Mouse (Mus musculus) mouse embryonic stem cell (cell line): ENCODE data around the gene Dnm2.

ENCODE experiments used
- in situ Hi-C, 2 experiments: fragments of 300-500 bp; cut with MboI; formaldehyde crosslinking; loops; 1 replicate in 1 of 2; 3 replicates in 1 of 2; pipeline ENCODE4 v1.14.3; 2019 to 2020; ENCODE audit warnings: low sequenced_read_pairs in 2 of 2, low pct_unique_long_range_greater_than_20kb in 1 of 2, mixed read lengths in 1 of 2; ENCODE audit not compliant: unreplicated experiment in 1 of 2

The Dnm2 gene

DNA sequence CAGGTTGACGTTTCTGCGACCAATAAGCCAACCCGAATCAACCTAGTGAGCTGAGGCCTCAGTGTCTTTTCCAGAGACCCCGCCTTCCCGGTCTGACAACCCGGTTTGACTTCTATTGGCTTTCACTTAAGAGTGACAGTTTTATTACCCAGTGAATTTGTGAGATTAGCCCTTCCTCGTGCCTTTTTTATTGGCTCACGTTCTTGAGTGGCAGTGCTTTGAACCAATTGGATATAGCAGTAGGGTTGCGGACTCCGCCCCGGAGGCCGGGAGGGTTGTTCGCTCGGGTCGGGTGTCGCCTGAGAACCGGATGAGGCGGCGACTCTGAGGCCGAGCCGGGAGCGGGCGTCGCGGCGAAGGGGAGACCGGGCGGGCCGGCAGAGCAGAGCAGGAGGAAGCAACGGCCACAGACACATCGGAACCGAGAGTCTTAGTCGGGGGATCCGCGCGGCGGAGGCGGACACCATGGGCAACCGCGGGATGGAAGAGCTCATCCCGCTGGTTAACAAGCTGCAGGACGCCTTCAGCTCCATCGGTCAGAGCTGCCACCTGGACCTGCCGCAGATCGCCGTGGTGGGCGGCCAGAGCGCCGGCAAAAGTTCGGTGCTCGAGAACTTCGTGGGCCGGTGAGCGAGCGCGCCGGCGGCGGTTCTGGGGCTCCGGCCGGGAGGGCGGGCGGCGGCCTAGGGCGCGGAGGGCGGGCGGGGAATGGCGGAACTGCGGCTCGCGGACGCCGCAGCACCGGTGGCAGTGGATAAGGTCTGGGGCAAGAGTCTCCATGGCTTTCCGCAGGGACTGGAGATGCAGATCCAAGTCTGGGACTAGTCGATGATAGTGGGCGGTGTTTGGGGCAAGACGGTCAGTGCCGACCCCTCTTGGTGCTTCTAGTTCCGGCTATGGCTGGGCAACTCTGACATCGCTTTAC is at the start of gene Dnm2:
Gene Dnm2 (plus strand): TSS at position 278 of the 925 bp plus-strand sequence.
- in situ Hi-C loops: no loop called here

DNA sequence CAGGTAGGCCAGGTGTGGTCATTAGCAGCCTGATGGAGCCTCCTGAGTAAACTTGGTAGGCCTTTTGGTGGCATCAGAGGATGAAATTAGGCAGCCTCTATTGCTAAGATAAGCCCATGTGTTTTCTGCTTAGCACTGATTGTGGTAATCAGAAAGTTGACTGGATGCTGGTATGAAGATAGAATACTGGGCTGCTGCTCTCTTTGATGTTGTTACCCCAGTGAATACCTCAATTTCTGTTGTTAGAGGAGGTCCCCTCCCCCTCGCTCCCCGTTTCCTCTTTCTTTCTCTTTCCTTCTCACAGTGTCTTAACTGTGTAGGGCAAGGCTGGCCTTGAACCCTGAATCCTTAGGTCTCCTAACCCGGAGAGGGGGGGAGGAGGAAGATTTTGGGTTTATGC is 45.5 kb upstream of the Dnm2 start:
- in situ Hi-C loops: no loop called here

DNA sequence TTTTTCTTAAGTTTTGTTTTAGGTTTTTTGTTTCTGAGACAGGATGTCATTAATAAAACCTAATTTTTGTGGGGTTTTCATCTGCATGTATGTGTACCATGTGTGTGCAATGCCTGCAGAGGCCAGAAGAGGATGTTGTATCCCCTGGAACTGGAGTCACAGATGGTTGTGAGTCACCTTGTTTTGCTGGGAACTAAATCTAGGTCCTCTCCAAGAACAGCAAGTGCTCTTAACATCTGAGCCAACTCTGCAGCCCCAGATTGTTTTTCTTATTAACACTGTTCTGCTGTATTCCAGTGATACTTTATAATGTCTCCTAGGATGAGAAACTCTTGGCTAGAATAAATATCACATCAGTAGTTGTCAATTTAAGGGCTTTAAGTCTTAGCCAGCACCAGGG is 43.8 kb upstream of the Dnm2 start:
- in situ Hi-C loops: no loop called here

DNA sequence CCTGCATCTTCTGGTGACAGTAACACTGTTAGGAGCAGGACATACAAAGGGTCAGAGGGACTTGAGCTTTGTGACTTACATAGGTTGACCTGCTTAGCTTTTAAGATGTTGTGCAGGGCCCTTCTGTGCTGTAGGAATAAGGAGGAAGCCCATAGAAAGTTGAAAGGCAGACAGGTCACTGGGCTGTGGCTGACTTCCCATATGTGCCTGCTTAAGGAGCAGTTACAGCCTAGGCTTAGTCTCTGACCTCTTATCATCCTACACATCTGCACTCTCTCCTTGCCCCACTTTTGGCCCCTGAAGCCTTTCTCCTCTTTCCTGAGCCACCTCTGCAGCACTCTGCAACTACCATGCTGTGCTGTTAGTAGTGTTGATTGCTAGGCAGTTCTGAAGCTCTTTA is 40.7 kb upstream of the Dnm2 start:
- in situ Hi-C loops: no loop called here

DNA sequence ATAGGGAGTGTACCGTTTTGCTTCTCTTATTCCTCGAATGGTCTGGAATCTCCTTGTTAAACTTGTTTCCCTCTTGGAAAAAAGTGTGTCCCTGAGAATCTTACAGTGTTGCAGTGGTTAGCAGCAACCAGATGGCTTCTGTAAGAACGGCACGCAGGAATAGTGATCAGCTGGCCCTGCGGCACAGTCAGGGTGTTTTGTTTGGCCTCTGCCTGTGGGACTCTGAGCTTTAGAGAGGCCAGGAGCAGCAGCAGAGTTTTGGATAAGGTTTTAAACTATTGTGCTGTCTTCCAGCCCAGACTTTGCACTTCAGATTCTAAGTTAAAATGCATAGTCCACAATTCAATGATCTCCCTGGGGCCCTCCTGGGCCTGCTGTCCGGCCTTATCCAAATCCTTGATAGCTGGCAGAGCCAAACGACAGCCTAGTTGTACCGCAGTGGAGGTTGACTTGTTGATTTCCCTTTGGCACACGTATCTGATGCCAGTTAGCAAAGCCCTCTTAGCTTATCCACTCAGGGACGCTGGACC is 32.0 kb upstream of the Dnm2 start:
- in situ Hi-C loops: no loop called here

DNA sequence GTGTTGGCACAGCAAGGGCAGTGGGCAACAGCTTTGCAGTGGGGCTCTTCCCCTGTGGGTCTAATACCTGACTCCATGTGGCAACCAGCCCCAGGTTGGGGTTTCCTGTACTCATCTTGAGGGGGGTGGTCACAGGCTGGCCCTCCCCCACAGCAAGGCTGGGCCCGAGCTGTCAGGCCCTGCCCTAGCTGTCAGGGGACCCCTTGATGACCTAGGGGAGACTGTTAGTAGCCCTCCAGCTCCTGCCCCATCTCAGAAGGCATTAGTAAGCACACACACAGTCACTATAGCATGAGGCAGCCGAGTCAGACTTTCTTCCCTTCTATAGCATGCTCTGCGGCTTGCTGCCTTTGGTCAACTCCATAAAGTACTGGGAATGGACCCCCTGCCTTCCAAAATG is 29.0 kb upstream of the Dnm2 start:
- in situ Hi-C loops: no loop called here

DNA sequence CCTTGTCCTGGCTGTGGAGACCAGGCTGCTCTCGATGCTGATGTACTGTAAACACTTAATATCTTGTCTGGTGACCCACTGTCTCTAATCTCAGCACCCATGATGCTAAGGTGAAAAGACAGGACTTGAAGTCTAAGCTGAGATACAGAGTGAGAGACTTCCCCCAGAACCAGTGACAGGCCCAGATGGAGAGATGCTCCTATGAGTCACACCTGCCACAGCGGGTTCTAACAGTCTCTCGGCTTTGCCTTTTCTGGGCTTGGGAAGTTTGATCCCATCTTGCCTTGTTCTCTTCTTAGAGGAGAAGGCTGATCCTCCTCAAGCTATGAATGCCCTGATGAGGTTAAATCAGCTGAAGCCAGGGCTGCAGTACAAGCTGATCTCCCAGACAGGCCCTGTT is 27.5 kb upstream of the Dnm2 start:
- in situ Hi-C loops: no loop called here

DNA sequence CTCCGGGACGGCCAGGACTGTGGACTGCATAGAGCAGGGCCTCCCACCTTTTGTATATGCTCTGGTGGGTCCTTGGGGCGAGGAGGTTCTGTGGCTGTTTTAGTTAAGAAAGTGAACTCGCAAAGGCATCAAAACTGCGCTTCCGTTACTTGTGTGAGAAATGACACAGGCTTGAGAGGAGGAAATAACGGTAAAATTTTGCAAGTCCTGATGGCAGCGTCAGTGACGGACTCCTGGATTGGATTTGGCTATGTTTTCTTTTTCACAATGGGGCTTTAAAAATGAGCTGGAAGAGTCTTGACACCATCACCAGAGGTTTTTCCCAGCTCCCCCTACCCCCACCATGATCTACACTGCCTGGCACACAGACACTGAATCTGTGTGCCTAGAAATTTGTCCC is 23.7 kb upstream of the Dnm2 start:
- in situ Hi-C loops: no loop called here

DNA sequence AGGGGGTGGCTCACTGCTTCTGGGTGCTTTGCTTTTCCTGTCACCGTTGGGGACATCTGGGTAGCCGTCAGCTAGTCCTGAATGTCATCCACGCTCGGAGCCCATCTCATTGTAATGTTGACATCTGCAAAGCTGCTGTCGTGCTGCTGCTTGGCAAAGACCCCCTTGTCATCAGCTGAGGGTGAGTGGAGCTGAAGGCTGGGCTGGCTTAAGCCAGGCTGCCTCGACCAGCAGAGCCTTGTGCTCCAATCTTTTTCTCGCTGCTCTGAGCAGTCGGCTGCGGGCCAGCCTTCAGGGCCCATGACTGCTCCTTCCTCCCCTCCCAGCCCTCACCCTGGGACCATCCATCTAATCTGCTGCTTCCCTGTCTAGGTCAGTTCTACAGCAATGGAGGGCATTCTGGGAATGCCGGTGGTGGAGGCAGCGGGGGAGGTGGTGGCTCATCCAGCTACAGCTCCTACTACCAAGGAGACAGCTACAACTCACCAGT is 21.9 kb upstream of the Dnm2 start:
- in situ Hi-C loops: no loop called here

DNA sequence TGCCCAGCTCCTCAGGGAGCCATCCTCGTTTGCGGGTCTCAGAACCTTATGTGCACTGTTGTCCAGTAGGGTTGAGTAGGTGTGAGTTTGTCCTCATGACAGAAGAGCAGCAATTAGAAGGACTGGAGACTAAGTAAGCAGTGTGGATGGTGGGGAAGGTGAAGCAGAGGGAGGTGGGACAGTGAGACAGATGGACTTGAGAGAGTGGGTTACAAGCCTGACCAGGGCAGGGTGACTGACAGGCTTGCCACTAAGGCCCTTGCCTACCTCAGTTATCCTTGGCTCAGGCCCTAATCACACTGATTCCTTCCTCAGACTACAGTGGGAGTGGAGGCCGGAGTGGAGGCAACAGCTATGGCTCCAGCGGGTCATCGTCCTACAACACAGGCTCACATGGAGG is 21.0 kb upstream of the Dnm2 start:
- in situ Hi-C loops: no loop called here

DNA sequence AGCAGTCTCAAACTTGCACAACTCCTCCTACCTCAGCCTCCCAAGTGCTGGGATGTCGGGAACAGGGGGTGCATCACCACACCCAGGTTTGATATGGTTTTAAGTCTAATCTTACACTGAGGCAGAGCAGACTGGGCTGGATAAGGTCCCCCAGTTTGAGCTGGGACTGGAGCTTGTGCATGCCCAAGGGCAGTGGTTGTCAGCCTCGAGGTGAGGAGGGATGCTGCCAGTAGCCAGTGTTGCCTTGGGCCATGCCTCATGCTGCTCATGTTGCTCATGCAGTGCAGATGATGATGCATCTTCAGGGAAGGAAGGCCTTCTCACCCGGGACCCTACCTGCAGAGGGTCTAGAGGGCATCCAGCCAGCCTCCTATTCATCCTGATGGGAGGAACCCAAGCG is 19.2 kb upstream of the Dnm2 start:
- in situ Hi-C loops: loop anchor here in 1 of 2 experiments (5.0 kb wide), 1 partner anchor 33 kb away; no protein-coding TSS in a partner anchor

DNA sequence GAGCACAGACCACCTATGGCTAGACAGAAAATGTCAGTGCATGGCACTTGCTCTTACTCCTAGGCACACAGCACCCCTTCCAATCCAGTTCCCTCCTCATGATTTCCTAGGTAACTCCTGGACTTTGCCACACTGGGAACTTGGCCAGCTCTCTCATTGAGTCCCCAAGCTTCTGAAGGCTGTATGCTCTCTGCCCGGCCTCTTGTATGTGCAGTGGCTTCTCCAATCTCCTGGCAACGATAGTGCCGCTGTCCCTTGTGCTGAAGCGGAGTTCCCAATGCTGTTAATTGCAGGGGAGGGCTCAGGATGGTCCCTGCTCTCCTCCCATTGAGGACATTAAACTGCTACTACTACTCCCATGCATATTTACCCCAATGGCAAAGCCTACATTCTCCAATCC is 16.8 kb upstream of the Dnm2 start:
- in situ Hi-C loops: loop anchor here in 1 of 2 experiments (5.0 kb wide), 1 partner anchor 36 kb away; no protein-coding TSS in a partner anchor

DNA sequence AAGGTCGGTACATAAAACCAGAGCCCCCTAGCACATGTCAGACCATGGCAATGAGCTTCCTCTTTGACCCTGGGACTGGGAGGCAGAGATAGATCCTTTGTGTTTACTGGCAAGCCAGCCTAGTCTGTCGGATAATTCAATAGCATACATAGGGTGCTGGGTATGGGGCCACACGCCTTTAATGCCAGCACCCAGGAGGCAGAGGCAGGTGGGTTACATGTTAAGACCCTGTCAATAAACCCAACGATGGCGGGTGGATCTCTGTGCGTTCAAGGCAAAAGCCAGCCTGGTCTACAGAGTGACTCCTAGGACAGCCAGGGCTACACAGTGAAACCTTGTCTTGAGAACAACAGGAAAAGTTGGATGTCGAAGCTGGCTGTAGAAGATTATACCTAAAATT is 16.1 kb upstream of the Dnm2 start:
- in situ Hi-C loops: loop anchor here in 1 of 2 experiments (5.0 kb wide), 1 partner anchor 36 kb away; no protein-coding TSS in a partner anchor

DNA sequence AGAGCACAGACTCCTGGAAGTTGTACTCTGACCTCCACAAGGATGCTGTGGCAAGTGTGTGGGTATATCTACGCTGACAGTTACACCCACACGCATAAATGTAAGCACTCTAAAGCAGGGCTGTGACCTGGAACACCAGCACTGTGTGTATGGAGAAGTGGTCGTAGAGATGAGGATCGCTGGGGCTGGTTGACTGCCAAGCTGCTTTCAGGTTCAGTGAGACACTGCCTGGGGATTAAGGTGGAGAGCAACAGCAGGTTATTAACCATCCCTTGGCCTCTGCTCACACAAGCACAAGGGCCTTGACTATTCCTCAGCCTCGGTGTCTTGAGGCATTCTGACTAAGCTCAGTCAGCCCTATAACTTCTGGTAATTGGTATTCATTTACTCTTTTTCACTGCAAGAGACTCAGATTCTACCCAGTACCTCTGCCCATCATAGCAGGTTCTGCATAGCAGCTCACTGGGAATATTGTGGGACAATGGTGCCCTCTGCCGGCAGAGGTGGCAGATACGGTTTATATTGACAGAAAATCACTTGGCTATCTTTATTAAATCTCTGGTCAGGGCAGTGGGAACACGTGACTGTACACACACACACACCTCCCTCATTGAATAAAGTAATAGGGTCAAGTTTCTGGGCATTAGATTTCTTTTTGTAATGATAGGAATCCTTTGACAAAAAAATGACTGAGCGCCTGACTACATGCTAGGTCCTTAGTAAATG is 15.0 kb upstream of the Dnm2 start:
- in situ Hi-C loops: loop anchor here in 1 of 2 experiments (5.0 kb wide), 1 partner anchor 37 kb away; no protein-coding TSS in a partner anchor

DNA sequence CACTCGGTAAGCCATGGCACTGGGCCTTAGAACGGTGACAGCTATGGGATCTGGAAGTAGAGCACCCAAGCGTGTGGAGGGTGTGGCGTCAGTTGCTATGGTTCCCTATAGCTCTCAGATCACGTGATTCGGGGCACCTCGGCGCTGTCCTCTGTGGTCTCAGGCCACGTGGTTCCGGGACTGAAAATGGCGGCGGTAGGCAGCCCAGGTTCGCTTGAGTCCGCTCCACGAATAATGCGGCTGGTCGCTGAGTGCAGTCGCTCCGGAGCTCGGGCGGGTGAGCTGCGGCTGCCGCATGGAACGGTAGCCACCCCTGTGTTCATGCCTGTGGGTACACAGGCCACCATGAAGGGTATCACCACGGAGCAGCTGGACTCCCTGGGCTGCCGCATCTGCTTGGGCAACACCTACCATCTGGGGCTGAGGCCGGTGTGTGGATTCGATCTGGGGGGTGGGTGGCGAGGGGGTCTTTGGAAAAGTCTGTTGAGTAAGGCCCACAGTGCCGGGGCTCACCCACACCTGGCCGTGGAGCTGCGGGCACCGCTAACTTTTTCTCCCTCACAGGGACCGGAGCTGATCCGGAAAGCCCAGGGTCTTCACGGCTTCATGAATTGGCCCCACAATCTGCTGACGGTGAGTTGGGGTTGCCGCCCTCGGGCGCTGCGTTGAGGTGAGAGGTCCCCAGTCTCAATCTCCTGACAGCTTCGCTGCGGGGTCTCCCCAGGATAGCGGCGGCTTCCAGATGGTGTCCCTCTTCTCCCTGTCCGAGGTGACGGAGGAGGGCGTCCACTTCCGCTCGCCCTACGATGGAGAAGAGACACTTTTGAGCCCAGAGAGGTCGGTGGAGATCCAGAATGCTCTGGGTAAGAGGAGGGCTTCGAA is 12.8 kb upstream of the Dnm2 start, which contains the start of gene Qtrt1:
Gene Qtrt1 (plus strand): TSS at position 169 of the 882 bp plus-strand sequence.
- in situ Hi-C loops: no loop called here

DNA sequence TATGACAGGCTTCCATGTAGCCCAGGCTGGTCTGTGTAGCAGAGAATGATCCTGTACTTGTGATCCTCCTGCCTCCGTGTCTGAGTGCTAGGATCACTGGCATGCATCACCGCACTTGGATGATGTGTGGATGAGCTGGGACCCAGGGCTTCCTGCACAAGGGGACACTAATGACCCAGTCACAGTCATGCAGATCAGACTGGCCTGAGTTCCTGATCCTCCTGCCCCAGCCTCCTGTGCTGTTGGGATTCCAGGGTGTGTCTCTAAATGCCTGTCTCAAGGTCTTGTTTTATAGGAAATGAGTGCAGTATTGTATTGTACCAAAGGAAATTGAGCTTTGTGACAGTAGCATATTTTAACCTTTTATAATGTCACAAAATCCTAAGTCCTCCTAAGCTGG is 6.8 kb upstream of the Dnm2 start:
- in situ Hi-C loops: loop anchor here in 1 of 2 experiments (5.0 kb wide), 1 partner anchor 39 kb away; no protein-coding TSS in a partner anchor

DNA sequence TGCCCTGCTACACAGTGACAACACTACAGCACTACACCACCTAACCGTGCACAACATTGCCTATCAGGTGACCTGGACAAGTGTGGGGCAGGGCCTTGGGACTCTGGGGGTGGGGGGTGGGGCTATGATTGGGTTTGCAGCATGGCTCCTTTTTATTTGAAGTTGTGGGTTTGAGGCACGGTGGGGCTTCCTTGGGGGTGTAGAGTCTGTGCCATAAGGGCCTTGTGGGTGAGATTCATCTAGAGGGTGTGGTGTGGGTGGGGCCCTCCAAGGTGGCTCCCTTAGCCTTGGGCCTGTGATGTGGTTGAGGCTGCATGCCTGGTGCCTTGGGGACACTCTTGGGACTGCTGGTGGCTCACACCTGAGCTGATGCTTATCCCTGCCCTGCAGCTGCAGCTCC is 5.1 kb upstream of the Dnm2 start:
- in situ Hi-C loops: loop anchor here in 1 of 2 experiments (5.0 kb wide), 1 partner anchor 38 kb away; no protein-coding TSS in a partner anchor

DNA sequence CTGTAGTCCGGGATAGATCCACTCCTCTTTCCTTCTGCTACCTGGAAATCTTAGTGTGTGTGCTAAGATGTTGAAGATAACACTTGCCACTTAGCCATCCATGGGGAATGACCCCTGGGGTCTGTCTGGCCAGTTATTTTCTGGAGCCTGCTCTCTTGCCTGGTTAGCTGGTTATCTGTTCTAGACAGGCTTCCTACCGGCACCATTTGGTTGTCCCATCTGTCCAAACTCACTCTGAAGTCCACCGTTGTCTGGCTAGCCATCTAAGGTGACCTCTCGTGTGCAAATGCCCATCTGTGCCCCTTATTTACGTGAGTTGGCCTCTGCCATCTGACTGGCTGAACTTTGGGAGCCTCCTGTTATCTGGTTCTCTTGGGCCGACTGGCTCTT is 843 bp downstream of the Dnm2 start:
- in situ Hi-C loops: no loop called here
